Mouse (Mus musculus) CH12.LX (cell line): ENCODE measurements around the gene Tmem114.

Experiments
- BHLHE40 ChIP-seq: IDR thresholded peaks from 2 replicates; pipeline ENCODE4 v1.6.1; 2011; ENCODE audit warnings: mild to moderate bottlenecking, low read depth, low read length, improper control_type of control experiment
- CTCF ChIP-seq, 2 experiments: IDR thresholded peaks in 1 of 2; conservative IDR thresholded peaks in 1 of 2; 2 replicates each; pipeline ENCODE4 v1.5.1; 2011 to 2012; ENCODE audit warnings: low read depth in 2 of 2, low read length in 2 of 2, improper control_type of control experiment in 1 of 2, inconsistent platforms in 1 of 2, mild to moderate bottlenecking in 1 of 2, moderate library complexity in 1 of 2
- E2F4 ChIP-seq: IDR thresholded peaks from 2 replicates; pipeline ENCODE4 v1.6.1; 2011; ENCODE audit warnings: low read depth, low read length, improper control_type of control experiment; ENCODE audit not compliant: insufficient replicate concordance
- EP300 ChIP-seq: IDR thresholded peaks from 2 replicates; pipeline ENCODE4 v1.6.1; 2011; ENCODE audit warnings: low read length, improper control_type of control experiment
- ETS1 ChIP-seq: conservative IDR thresholded peaks from 2 replicates; pipeline ENCODE4 v1.6.1; 2012; ENCODE audit warnings: low read depth, mild to moderate bottlenecking, inconsistent platforms, low read length, improper control_type of control experiment, moderate library complexity
- HCFC1 ChIP-seq: IDR thresholded peaks from 2 replicates; pipeline ENCODE4 v1.6.1; 2012; ENCODE audit warnings: low read depth, mild to moderate bottlenecking, inconsistent platforms, low read length, improper control_type of control experiment
- KAT2A ChIP-seq: IDR thresholded peaks from 2 replicates; pipeline ENCODE4 v1.6.1; 2012; ENCODE audit warnings: low read length, improper control_type of control experiment, inconsistent platforms; ENCODE audit not compliant: insufficient replicate concordance
- SIN3A ChIP-seq: IDR thresholded peaks from 2 replicates; pipeline ENCODE4 v1.6.1; 2012; ENCODE audit warnings: low read length, improper control_type of control experiment, inconsistent platforms
- USF1 ChIP-seq: IDR thresholded peaks from 2 replicates; pipeline ENCODE4 v1.6.1; 2014; ENCODE audit warnings: low read depth, mild to moderate bottlenecking, inconsistent platforms, low read length, improper control_type of control experiment

- no peak for TF ChIP-seq CTCF (conservative IDR thresholded peaks at IDR 0.05 in 1 of 2, IDR thresholded peaks at IDR 0.05 in 1 of 2; ENCODE audit: low read depth in 2 of 2, low read length in 2 of 2)
- TF ChIP-seq SIN3A = no peak
- no peak for TF ChIP-seq EP300
- TF ChIP-seq HCFC1 = no peak
- TF ChIP-seq USF1 = no peak
- no peak for TF ChIP-seq KAT2A
- TF ChIP-seq E2F4 = no peak
- TF ChIP-seq ETS1 = no peak
- TF ChIP-seq BHLHE40 = no peak
These were observed 38.5 kb downstream of the Tmem114 start for GRCm38 (mm10) chr16:8386386-8386785.
